Mouse (Mus musculus) liver, embryonic 16.5 days (tissue): ENCODE data around the gene Ndufc2. TPM values are rescaled to one million over a fixed set of nuclear protein-coding genes. Genes with fewer than 3 reads are reported as not detected.

Experiments used
- ATAC-seq: fragments of 200-750 bp; cut with Nextera tagmentation; 2 replicates; pipeline ENCODE4 v1.8.0; 2017; ENCODE audit warnings: low read depth, mild to moderate bottlenecking, moderate number of reproducible peaks, moderate library complexity
- H3K27ac ChIP-seq: fragments of 300-500 bp; sonication (generic); 2 replicates; pipeline ENCODE4 v1.5.1; 2014; ENCODE audit warnings: mild to moderate bottlenecking, low read length
- H3K27me3 ChIP-seq: fragments of 300-500 bp; sonication (generic); 2 replicates; pipeline ENCODE4 v1.6.1; 2014; ENCODE audit warnings: low read depth, low read length, mixed read lengths; ENCODE audit not compliant: control insufficient read depth, insufficient read depth
- H3K36me3 ChIP-seq: fragments of 300-500 bp; sonication (generic); 2 replicates; pipeline ENCODE4 v1.6.1; 2014; ENCODE audit warnings: mild to moderate bottlenecking; ENCODE audit not compliant: control insufficient read depth, insufficient read depth
- H3K4me1 ChIP-seq: fragments of 300-500 bp; sonication (generic); 2 replicates; pipeline ENCODE4 v1.6.1; 2014; ENCODE audit warnings: low read depth, low read length, mixed read lengths; ENCODE audit not compliant: control insufficient read depth
- H3K4me2 ChIP-seq: fragments of 300-500 bp; sonication (generic); 2 replicates; pipeline ENCODE4 v1.6.1; 2014; ENCODE audit warnings: low read depth, low read length, mixed read lengths
- H3K4me3 ChIP-seq: fragments of 300-500 bp; sonication (generic); 2 replicates; pipeline ENCODE4 v1.5.1; 2014; ENCODE audit warnings: low read depth, mild to moderate bottlenecking, low read length
- H3K9ac ChIP-seq: fragments of 300-500 bp; sonication (generic); 2 replicates; pipeline ENCODE4 v1.6.1; 2014; ENCODE audit warnings: low read depth, low read length
- H3K9me3 ChIP-seq: fragments of 300-500 bp; sonication (generic); replicated peaks from 2 replicates; pipeline ENCODE4 v1.6.1; 2016; ENCODE audit warnings: low read length; ENCODE audit not compliant: control insufficient read depth
- WGBS: fragments of 180-500 bp; shearing (Covaris S2); extraction: QIAGEN DNeasy Blood & Tissue Kit; methylation state at CpG from one replicate; pipeline ENCODE4 v1.1.7; 2014; ENCODE audit not compliant: insufficient replicate concordance; 5-methylcytosine and 5-hydroxymethylcytosine counted together
- polyA plus RNA-seq: library from polyadenylated mRNA; unstranded; fragments of >200 nt; fragmentation: Nextera tagmentation; extraction: Ambion mirVana; gene quantifications from 2 replicates; pipeline ENCODE4 v1.2.1, GENCODE M21; 2015

Ndufc2 gene
- polyA plus RNA-seq, 1 experiment from 2014 or later = 144 TPM

GRCm38 (mm10) chr7:97358347-97358746 is 41.5 kb upstream of the Ndufc2 start:
- no peaks in the 10 kb centered on the region for H3K36me3 ChIP-seq
- H3K27me3 ChIP-seq = no peaks in the 10 kb centered on the region
- no peak overlapping the region for H3K4me3 ChIP-seq
- no peak overlapping the region for H3K4me2 ChIP-seq
- peaks cover 4% of the 10 kb centered on the region; the same call in 1 of the 2 replicates for H3K4me1 ChIP-seq
- H3K9me3 ChIP-seq = no peaks in the 10 kb centered on the region
- no peak overlapping the region for H3K27ac ChIP-seq
- 42% methylated on average over 4 of the region's 4 CpGs for WGBS
- no peak for ATAC-seq
- no peak overlapping the region for H3K9ac ChIP-seq

DNA sequence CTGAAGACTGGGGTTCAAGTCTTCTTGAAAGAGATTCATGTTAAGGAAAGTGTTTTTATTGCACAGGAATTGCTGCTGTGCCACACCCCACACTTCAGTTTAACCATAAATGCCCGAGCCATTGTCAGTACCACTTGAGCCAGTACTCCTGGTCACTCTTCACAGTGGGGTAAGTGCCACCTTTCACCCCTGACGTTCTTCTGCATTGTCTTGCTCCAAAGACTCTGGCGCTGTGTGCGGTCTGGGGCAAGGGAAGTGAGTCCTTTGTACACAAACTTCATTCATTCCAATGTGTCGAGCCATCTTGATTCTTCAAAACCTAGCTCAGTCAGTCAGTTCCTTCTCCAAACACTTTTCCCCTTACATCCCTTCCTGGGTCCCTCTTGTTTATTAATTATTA is 39.6 kb upstream of the Ndufc2 start:
- Histone ChIP-seq H3K4me2 (no peak overlapping the region), H3K4me1 (peaks cover 4% of the 10 kb centered on the region; the same call in 1 of the 2 replicates)

GRCm38 (mm10) chr7:97360955-97361354 is 38.8 kb upstream of the Ndufc2 start:
- H3K4me1 ChIP-seq = no peaks in the 10 kb centered on the region
- 50% methylated on average over 3 of the region's 3 CpGs for WGBS
- no peaks in the 10 kb centered on the region for H3K36me3 ChIP-seq
- no peaks in the 10 kb centered on the region for H3K9me3 ChIP-seq
- H3K4me3 ChIP-seq = no peak overlapping the region
- no peak overlapping the region for H3K9ac ChIP-seq
- ATAC-seq = no peak
- no peak overlapping the region for H3K4me2 ChIP-seq
- H3K27me3 ChIP-seq = no peaks in the 10 kb centered on the region
- no peak overlapping the region for H3K27ac ChIP-seq

More for the DNA sequence above, 39.6 kb upstream of the Ndufc2 start:
- WGBS = 62% methylated on average over 5 of the region's 5 CpGs
- H3K27me3 ChIP-seq = no peaks in the 10 kb centered on the region
- H3K27ac ChIP-seq = no peak overlapping the region
- H3K36me3 ChIP-seq = no peaks in the 10 kb centered on the region
- ATAC-seq = no peak
- H3K9ac ChIP-seq = no peak overlapping the region
- H3K4me3 ChIP-seq = no peak overlapping the region
- H3K9me3 ChIP-seq = no peaks in the 10 kb centered on the region

- ATAC-seq = no peak
- Histone ChIP-seq H3K9ac (no peak overlapping the region), H3K27me3 (no peaks in the 10 kb centered on the region), H3K27ac (no peak overlapping the region), H3K9me3 (no peaks in the 10 kb centered on the region), H3K4me3 (no peak overlapping the region), H3K4me1 (no peaks in the 10 kb centered on the region), H3K36me3 (no peaks in the 10 kb centered on the region), H3K4me2 (no peak overlapping the region)
- 21% methylated on average over 4 of the region's 4 CpGs for WGBS
These were observed 38.3 kb upstream of the Ndufc2 start for GRCm38 (mm10) chr7:97361467-97361866.

GRCm38 (mm10) chr7:97365887-97366286 is 33.9 kb upstream of the Ndufc2 start:
- ATAC-seq = no peak
- no peaks in the 10 kb centered on the region for H3K9me3 ChIP-seq
- H3K4me3 ChIP-seq = no peak overlapping the region
- H3K4me2 ChIP-seq = no peak overlapping the region
- no peaks in the 10 kb centered on the region for H3K27me3 ChIP-seq
- no peak overlapping the region for H3K9ac ChIP-seq
- H3K27ac ChIP-seq = no peak overlapping the region
- no peaks in the 10 kb centered on the region for H3K36me3 ChIP-seq
- peaks cover 3% of the 10 kb centered on the region for H3K4me1 ChIP-seq
- WGBS = 52% methylated on average over 1 of the region's 1 CpGs

- Histone ChIP-seq H3K27ac (no peak overlapping the region), H3K9ac (no peak overlapping the region), H3K27me3 (no peaks in the 10 kb centered on the region), H3K9me3 (no peaks in the 10 kb centered on the region), H3K36me3 (peaks cover 22% of the 10 kb centered on the region), H3K4me1 (peaks cover 15% of the 10 kb centered on the region), H3K4me3 (no peak overlapping the region), H3K4me2 (no peak overlapping the region)
- ATAC-seq = no peak
- 83% methylated on average over 9 of the region's 9 CpGs for WGBS
These were observed 24.7 kb upstream of the Ndufc2 start for GRCm38 (mm10) chr7:97375101-97375500.

- H3K4me3 ChIP-seq = no peak overlapping the region
- no peak for ATAC-seq
- peaks cover 26% of the 10 kb centered on the region for H3K36me3 ChIP-seq
- H3K9ac ChIP-seq = no peak overlapping the region
- no peaks in the 10 kb centered on the region for H3K9me3 ChIP-seq
- no peak overlapping the region for H3K4me2 ChIP-seq
- H3K4me1 ChIP-seq = peaks cover 12% of the 10 kb centered on the region
- no peaks in the 10 kb centered on the region for H3K27me3 ChIP-seq
- 53% methylated on average over 2 of the region's 2 CpGs for WGBS
- no peak overlapping the region for H3K27ac ChIP-seq
These were observed 23.9 kb upstream of the Ndufc2 start for GRCm38 (mm10) chr7:97375906-97376305.

- no peaks in the 10 kb centered on the region; the same call in 1 of the 2 replicates for H3K4me1 ChIP-seq
- 78% methylated on average over 5 of the region's 5 CpGs for WGBS
- no peak for ATAC-seq
- no peak overlapping the region for H3K4me3 ChIP-seq
- H3K9me3 ChIP-seq = no peaks in the 10 kb centered on the region
- no peak overlapping the region for H3K9ac ChIP-seq
- no peak overlapping the region for H3K4me2 ChIP-seq
- no peaks in the 10 kb centered on the region for H3K27me3 ChIP-seq
- peaks cover 52% of the 10 kb centered on the region for H3K36me3 ChIP-seq
- H3K27ac ChIP-seq = no peak overlapping the region
These were observed 20.5 kb upstream of the Ndufc2 start for GRCm38 (mm10) chr7:97379304-97379703.

DNA sequence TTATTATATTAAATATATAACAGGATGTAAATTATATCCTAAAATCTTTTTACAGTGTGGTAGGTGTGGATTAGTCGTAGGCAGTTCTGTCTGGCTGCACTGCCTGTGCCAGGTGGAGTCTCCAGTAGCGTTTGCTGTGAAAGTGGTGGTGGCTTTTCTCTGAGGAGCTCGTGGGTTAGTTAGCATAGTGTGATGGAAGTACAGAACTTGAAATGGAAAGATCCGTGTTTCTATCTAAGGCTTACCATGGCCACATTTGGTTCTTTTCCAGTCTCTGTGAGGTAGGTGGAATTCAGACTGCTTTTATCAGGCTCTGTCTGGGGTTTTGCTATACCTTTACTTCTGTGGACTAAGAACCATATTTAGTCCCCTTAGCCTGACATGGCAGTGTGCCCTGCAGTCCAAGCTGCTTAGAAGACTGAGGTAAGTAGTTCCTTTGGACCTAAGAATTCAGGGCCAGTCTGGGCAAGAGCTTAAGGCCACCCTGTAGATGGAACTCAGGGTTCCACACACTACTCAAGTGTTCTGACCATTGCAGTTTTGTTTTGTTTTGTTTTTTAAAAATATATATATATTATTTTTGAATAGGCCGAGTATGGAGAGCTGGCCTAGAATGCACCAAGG is 19.2 kb upstream of the Ndufc2 start:
- H3K27ac ChIP-seq = no peak overlapping the region
- H3K4me2 ChIP-seq = no peak overlapping the region
- H3K36me3 ChIP-seq = peaks cover 53% of the 10 kb centered on the region
- WGBS = 80% methylated on average over 5 of the region's 5 CpGs
- no peaks in the 10 kb centered on the region for H3K27me3 ChIP-seq
- H3K9me3 ChIP-seq = no peaks in the 10 kb centered on the region
- no peak overlapping the region for H3K9ac ChIP-seq
- H3K4me3 ChIP-seq = no peak overlapping the region
- H3K4me1 ChIP-seq = no peaks in the 10 kb centered on the region; the same call in 1 of the 2 replicates
- no peak for ATAC-seq
